Mouse (Mus musculus): ENCODE data around the gene Rps23.
A peak's percentile ranks its signal among the peaks of the same experiment; 100 is the strongest.
"Not testable (repeated sequence)": the region's sequence is repeated elsewhere in the genome, so short reads cannot be mapped to it uniquely, and the experiment has no call there.

The Rps23 gene

GRCm38 (mm10) chr13:90922751-90923612, at the start of gene Rps23:
Gene Rps23, plus strand, starts transcription at chr13:90922958.
- DNase-seq: peak; percentile 87 to 89

- no peak for DNase-seq
Observed at GRCm38 (mm10) chr13:90881727-90882429, 40.9 kb upstream of the Rps23 start.

- DNase-seq: no peak
Observed at GRCm38 (mm10) chr13:90885856-90886532, 36.8 kb upstream of the Rps23 start.

GRCm38 (mm10) chr13:90886568-90886983, 36.2 kb upstream of the Rps23 start:
- DNase-seq: peak; percentile 50 to 63

- no peak for DNase-seq
Observed at GRCm38 (mm10) chr13:90890111-90890510, 32.6 kb upstream of the Rps23 start.

GRCm38 (mm10) chr13:90894819-90895218, 27.9 kb upstream of the Rps23 start:
- no peak for DNase-seq

GRCm38 (mm10) chr13:90896098-90896497, 26.7 kb upstream of the Rps23 start:
- peak; percentile 12 to 21 for DNase-seq

- DNase-seq: no peak
Observed at GRCm38 (mm10) chr13:90896821-90897220, 25.9 kb upstream of the Rps23 start.

- no peak for DNase-seq
Observed at GRCm38 (mm10) chr13:90905176-90905575, 17.6 kb upstream of the Rps23 start, which contains the start of gene Atp6ap1l. Gene Atp6ap1l, minus strand, starts transcription at chr13:90905355.

- no peak for DNase-seq
Observed at GRCm38 (mm10) chr13:90907376-90907775, 15.4 kb upstream of the Rps23 start.

- no peak for DNase-seq
Observed at GRCm38 (mm10) chr13:90912760-90913674, 9.7 kb upstream of the Rps23 start.

- no peak for DNase-seq
Observed at GRCm38 (mm10) chr13:90913675-90914192, 9.0 kb upstream of the Rps23 start.

- no peak for DNase-seq
Observed at GRCm38 (mm10) chr13:90914721-90915120, 8.0 kb upstream of the Rps23 start.

GRCm38 (mm10) chr13:90923617-90924016, 859 bp downstream of the Rps23 start:
- not testable (repeated sequence) for DNase-seq

GRCm38 (mm10) chr13:90924072-90924471, 1.3 kb downstream of the Rps23 start:
- DNase-seq: no peak

- DNase-seq: no peak
Observed at GRCm38 (mm10) chr13:90925191-90925590, 2.4 kb downstream of the Rps23 start.

GRCm38 (mm10) chr13:90926125-90926765, 3.5 kb downstream of the Rps23 start:
- no peak for DNase-seq

GRCm38 (mm10) chr13:90926938-90927633, 4.3 kb downstream of the Rps23 start:
- DNase-seq: no peak

- not testable (repeated sequence) for DNase-seq
Observed at GRCm38 (mm10) chr13:90928266-90928665, 5.5 kb downstream of the Rps23 start.

- peak; percentile 59 to 75 for DNase-seq
Observed at GRCm38 (mm10) chr13:90929847-90930246, 7.1 kb downstream of the Rps23 start.

- no peak for DNase-seq
Observed at GRCm38 (mm10) chr13:90933256-90933655, 10.5 kb downstream of the Rps23 start.

Measured in cerebellum, postnatal 36 days (tissue).